In genomic region chrX:160992703-160993102, GRCm38 (mm10) we compare ENCODE assay signal across 11 mouse cellular contexts. TPM values are rescaled to one million over a fixed set of nuclear protein-coding genes. Genes with fewer than 3 reads are reported as not detected.
A peak's percentile ranks its signal among the peaks of the same experiment; 100 is the strongest.
DNase-seq lines count a peak whose midpoint lies in the region; ATAC-seq and TF ChIP-seq lines count a peak whose summit lies in the region.
"Had no signal": no experiment of that assay in that cellular context is flagged by ENCODE, and none has a peak within 500 bp of the region (broad histone marks: within the 10 kb centered on the region; RNA-seq: fewer than 3 reads in every experiment).

No protein-coding gene starts in this region.

- no peak overlapping the region for H3K9ac ChIP-seq in lung, embryonic 14.5 days
- no peak overlapping the region for H3K9ac ChIP-seq in forebrain, embryonic 13.5 days
- H3K9ac ChIP-seq in hindbrain, embryonic 16.5 days (ENCODE audit: low read depth, low read length): no peak overlapping the region; the same call in 1 of the 2 replicates
- no peak overlapping the region for H3K9ac ChIP-seq in neural tube, embryonic 15.5 days (replicated peaks)
- H3K9ac ChIP-seq: liver, embryonic 15.5 days had no signal

- no peak overlapping the region for H3K27ac ChIP-seq in lung, embryonic 14.5 days (ENCODE audit: low read depth)
- H3K27ac ChIP-seq in forebrain, embryonic 13.5 days: no peak overlapping the region; the same call in 1 of the 2 replicates
- H3K27ac ChIP-seq in hindbrain, embryonic 16.5 days (ENCODE audit: low read depth, low read length): no peak overlapping the region
- no peak overlapping the region for H3K27ac ChIP-seq in neural tube, embryonic 15.5 days (replicated peaks)
- H3K27ac ChIP-seq: liver, embryonic 15.5 days had no signal

- H3K4me1 ChIP-seq in lung, embryonic 14.5 days (ENCODE audit: insufficient read depth): no peaks in the 10 kb centered on the region
- peaks cover 15% of the 10 kb centered on the region; the same call in 1 of the 2 replicates for H3K4me1 ChIP-seq in forebrain, embryonic 13.5 days
- H3K4me1 ChIP-seq in hindbrain, embryonic 16.5 days (ENCODE audit: control insufficient read depth, insufficient read depth, low read depth, low read length): no peaks in the 10 kb centered on the region
- no peaks in the 10 kb centered on the region for H3K4me1 ChIP-seq in neural tube, embryonic 15.5 days
- H3K4me1 ChIP-seq: liver, embryonic 15.5 days had no signal

- no peaks in the 10 kb centered on the region for H3K9me3 ChIP-seq in lung, embryonic 14.5 days (ENCODE audit: low read depth, low read length)
- H3K9me3 ChIP-seq in forebrain, embryonic 13.5 days (replicated peaks): no peaks in the 10 kb centered on the region
- no peaks in the 10 kb centered on the region for H3K9me3 ChIP-seq in hindbrain, embryonic 16.5 days (ENCODE audit: control insufficient read depth, low read length)
- no peaks in the 10 kb centered on the region for H3K9me3 ChIP-seq in neural tube, embryonic 15.5 days (replicated peaks)
- H3K9me3 ChIP-seq: liver, embryonic 15.5 days had no signal

- WGBS in lung, embryonic 14.5 days: 31% methylated on average over 2 of the region's 2 CpGs
- 22% methylated on average over 2 of the region's 2 CpGs for WGBS in forebrain, embryonic 13.5 days
- WGBS in hindbrain, embryonic 16.5 days: 35% methylated on average over 2 of the region's 2 CpGs
- 26% methylated on average over 2 of the region's 2 CpGs for WGBS in neural tube, embryonic 15.5 days

- H3K4me3 ChIP-seq in lung, embryonic 14.5 days (ENCODE audit: low read depth, low read length): no peak overlapping the region
- H3K4me3 ChIP-seq in forebrain, embryonic 13.5 days: peak overlapping the region; percentile 58
- H3K4me3 ChIP-seq in hindbrain, embryonic 16.5 days (ENCODE audit: low read length): peak overlapping the region; percentile 15
- peak overlapping the region; percentile 26 for H3K4me3 ChIP-seq in neural tube, embryonic 15.5 days (replicated peaks)
- H3K4me3 ChIP-seq: liver, embryonic 15.5 days had no signal

- H3K4me2 ChIP-seq in lung, embryonic 14.5 days: peak overlapping the region; percentile 12; the same call in 1 of the 2 replicates
- peak overlapping the region; percentile 50 for H3K4me2 ChIP-seq in forebrain, embryonic 13.5 days
- peak overlapping the region; percentile 53 for H3K4me2 ChIP-seq in hindbrain, embryonic 16.5 days (ENCODE audit: low read length)
- peak overlapping the region; percentile 56 for H3K4me2 ChIP-seq in neural tube, embryonic 15.5 days
- H3K4me2 ChIP-seq: liver, embryonic 15.5 days had no signal

- no peaks in the 10 kb centered on the region for H3K36me3 ChIP-seq in lung, embryonic 14.5 days (ENCODE audit: insufficient read depth)
- H3K36me3 ChIP-seq in forebrain, embryonic 13.5 days (ENCODE audit: poor library complexity, severe bottlenecking): no peaks in the 10 kb centered on the region
- no peaks in the 10 kb centered on the region for H3K36me3 ChIP-seq in hindbrain, embryonic 16.5 days (ENCODE audit: control insufficient read depth, insufficient read depth, low read length)
- no peaks in the 10 kb centered on the region for H3K36me3 ChIP-seq in neural tube, embryonic 15.5 days
- H3K36me3 ChIP-seq: liver, embryonic 15.5 days had no signal

- no peak for TF ChIP-seq CTCF in lung, embryonic 14.5 days (IDR thresholded peaks at IDR 0.05; ENCODE audit: low read depth)

- H3K27me3 ChIP-seq in lung, embryonic 14.5 days (ENCODE audit: insufficient read depth, low read length): no peaks in the 10 kb centered on the region
- H3K27me3 ChIP-seq in forebrain, embryonic 13.5 days: no peaks in the 10 kb centered on the region
- no peaks in the 10 kb centered on the region; the same call in 1 of the 2 replicates for H3K27me3 ChIP-seq in hindbrain, embryonic 16.5 days (replicated peaks; ENCODE audit: control insufficient read depth, insufficient read depth, low read length)
- no peaks in the 10 kb centered on the region for H3K27me3 ChIP-seq in neural tube, embryonic 15.5 days (replicated peaks)

- no peak for DNase-seq in lung, embryonic 14.5 days
- no peak for DNase-seq in lung, postnatal 4 days
- DNase-seq in thymus, adult 18-20 months: no peak
- DNase-seq: adrenal gland, postnatal 36 days; cerebellum, adult 9-10 months had no signal

- ATAC-seq in lung, embryonic 14.5 days (ENCODE audit: insufficient read depth): no peak
- ATAC-seq in forebrain, embryonic 13.5 days: no peak
- no peak for ATAC-seq in hindbrain, embryonic 16.5 days
- no peak for ATAC-seq in neural tube, embryonic 15.5 days (ENCODE audit: low FRiP score)
- no peak for ATAC-seq in megakaryocyte, adult 5-6 weeks (ENCODE audit: poor library complexity, severe bottlenecking)
- ATAC-seq: inflammation-experienced regulatory T-cells, adult 6 months had no signal

RNA-seq across cellular contexts. Expression of gene Cdkl5, which starts 1.8 kb away (rescaled TPM):
- 2.1 and 2.3 TPM in 2 replicates for polyA plus RNA-seq in lung, embryonic 14.5 days (2014; fragmentation: Nextera tagmentation; extraction: Ambion mirVana)
- polyA plus RNA-seq in forebrain, embryonic 13.5 days (2015; fragmentation: Nextera tagmentation; extraction: Ambion mirVana): 4.3 and 4.8 TPM in 2 replicates
- polyA plus RNA-seq in hindbrain, embryonic 16.5 days (2015; fragmentation: Nextera tagmentation; extraction: Ambion mirVana): 4.4 and 4.9 TPM in 2 replicates
- 5.2 and 5.3 TPM in 2 replicates for polyA plus RNA-seq in neural tube, embryonic 15.5 days (2015; fragmentation: Nextera tagmentation; extraction: Ambion mirVana)
- total RNA-seq in megakaryocyte, adult 5-6 weeks (2015): 0.85 and 1.2 TPM in 2 replicates
- total RNA-seq in megakaryocyte, adult 5-6 weeks (2017): 1.2 and 1.6 TPM in 2 replicates
